8 mouse cellular contexts compared by ENCODE assay signal in the genomic region with DNA sequence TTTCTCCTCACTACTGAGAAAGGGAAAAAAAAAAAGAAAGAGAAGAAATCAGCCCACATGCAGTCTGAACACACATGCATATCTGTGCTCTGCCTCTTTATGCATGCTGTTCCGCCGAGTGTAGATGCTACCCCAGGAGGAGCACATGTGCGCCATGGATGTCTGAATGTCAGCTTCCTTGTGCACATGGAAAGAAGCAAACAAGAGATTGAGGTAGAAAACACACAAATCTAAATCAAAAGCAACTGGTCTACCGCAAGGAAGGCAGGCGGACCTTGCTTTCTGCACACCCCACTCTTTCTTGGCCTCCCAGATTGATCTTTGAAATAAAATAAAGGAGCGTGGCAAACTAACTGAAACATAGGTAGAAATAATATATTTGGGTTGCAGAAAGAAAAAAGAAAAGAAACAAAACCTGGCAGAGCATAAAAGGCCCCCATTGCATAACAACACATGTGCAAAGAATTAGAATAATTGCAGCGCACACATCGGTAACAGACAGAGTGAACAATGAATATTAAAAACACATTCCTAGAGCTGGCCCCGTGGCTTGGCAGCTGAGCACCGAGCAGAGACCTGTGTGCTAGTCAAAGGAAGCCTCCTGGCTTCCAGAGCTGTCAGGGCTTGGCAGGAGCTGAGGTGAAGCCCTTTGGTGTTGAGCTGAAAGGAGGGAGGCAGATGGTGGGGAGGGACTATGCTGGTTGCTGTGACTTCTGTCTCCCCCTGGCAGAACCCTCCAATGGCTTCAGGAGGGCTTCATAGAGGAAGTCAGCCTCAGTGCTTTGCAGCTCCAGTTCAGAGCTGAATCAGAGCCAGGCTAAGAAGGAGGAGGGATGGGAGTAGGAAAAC.
DNase-seq lines count a peak whose midpoint lies in the region; ATAC-seq and TF ChIP-seq lines count a peak whose summit lies in the region.
"Had no signal": no experiment of that assay in that cellular context is flagged by ENCODE, and none has a peak within 500 bp of the region (broad histone marks: within the 10 kb centered on the region; RNA-seq: fewer than 3 reads in every experiment).

No protein-coding gene starts in this region.

- H3K27me3 ChIP-seq in hindbrain, embryonic 11.5 days (ENCODE audit: control insufficient read depth, insufficient read depth, low read length), result no peaks in the 10 kb centered on the region

- H3K9me3 ChIP-seq in hindbrain, embryonic 11.5 days (ENCODE audit: control insufficient read depth, low read length), result no peaks in the 10 kb centered on the region

- no peak for TF ChIP-seq POLR2A in lung, adult 2 months (IDR thresholded peaks at IDR 0.05; ENCODE audit: borderline replicate concordance, extremely low read depth, low read depth, low read length)

- H3K4me3 ChIP-seq in hindbrain, embryonic 11.5 days (ENCODE audit: low read depth, low read length), result no peak overlapping the region
- no peak overlapping the region for H3K4me3 ChIP-seq in lung, adult 2 months (replicated peaks; ENCODE audit: extremely low read depth, low read depth, low read length)

- H3K36me3 ChIP-seq in hindbrain, embryonic 11.5 days (ENCODE audit: control insufficient read depth, insufficient read depth, low read length), result no peaks in the 10 kb centered on the region

- 40% methylated on average over 10 of the region's 10 CpGs for WGBS in hindbrain, embryonic 11.5 days
- 64% methylated on average over 10 of the region's 10 CpGs for WGBS in lung, adult 2 months

- 0 out of 2 replicates have a peak, but pooled peaks cover 3% of the 10 kb centered on the region for H3K4me1 ChIP-seq in hindbrain, embryonic 11.5 days (replicated peaks; ENCODE audit: control insufficient read depth, insufficient read depth, low read length)
- H3K4me1 ChIP-seq in lung, adult 2 months (ENCODE audit: control insufficient read depth, insufficient read depth, low read length), result no peaks in the 10 kb centered on the region

- ATAC-seq in hindbrain, embryonic 11.5 days (ENCODE audit: low FRiP score), result peak; percentile 79
- no peak for ATAC-seq in megakaryocyte progenitor cell, adult 5-6 weeks (replicated peaks; ENCODE audit: poor library complexity)

- no peak overlapping the region for H3K9ac ChIP-seq in hindbrain, embryonic 11.5 days (ENCODE audit: low read depth, low read length)

- H3K27ac ChIP-seq in hindbrain, embryonic 11.5 days (ENCODE audit: low read depth, low read length), result peak overlapping the region; percentile 53
- H3K27ac ChIP-seq: kidney, postnatal 0 days had no signal

- no peak for TF ChIP-seq CTCF in lung, adult 2 months (IDR thresholded peaks at IDR 0.05; ENCODE audit: insufficient read depth, low read length)

- H3K4me2 ChIP-seq in hindbrain, embryonic 11.5 days (replicated peaks; ENCODE audit: low read depth, low read length), result no peak overlapping the region

- DNase-seq in cerebellum, adult 11-12 months, result peak; percentile 99
- DNase-seq in embryo, embryonic 11 days, result peak; percentile 63
- peak; percentile 38 for DNase-seq in hindbrain, embryonic 11.5 days (ENCODE audit: low spot score)
- DNase-seq in lung, adult 2 months, result peak; percentile 12
- DNase-seq in right cerebral cortex, postnatal 25 days, result peak; percentile 14
- DNase-seq in kidney, postnatal 4 days, result no peak

Comparison
In these comparisons a context has a peak if more than half of its experiments do, and no peak if none do; other contexts are left out.
1. DNase-seq: peak in cerebellum, adult 11-12 months (single experiment), embryo, embryonic 11 days (single experiment), hindbrain, embryonic 11.5 days (single experiment), lung, adult 2 months (single experiment) and right cerebral cortex, postnatal 25 days (single experiment); none in kidney, postnatal 4 days (0 of 2).